Mouse (Mus musculus) heart, embryonic 11.5 days (tissue): ENCODE results near the gene Sept7. TPM values are rescaled to one million over a fixed set of nuclear protein-coding genes. Genes with fewer than 3 reads are reported as not detected.

Source experiments
- ATAC-seq: fragments of 200-750 bp; cut with Nextera tagmentation; replicated peaks from 2 replicates; pipeline ENCODE4 v1.8.0; 2017; ENCODE audit warnings: moderate library complexity; ENCODE audit not compliant: insufficient number of reproducible peaks, low FRiP score, low TSS enrichment
- H3K27ac ChIP-seq: fragments of 300-500 bp; sonication (generic); 2 replicates; pipeline ENCODE4 v1.5.1; 2014; ENCODE audit warnings: mild to moderate bottlenecking, low read depth, low read length
- H3K27me3 ChIP-seq: fragments of 300-500 bp; sonication (generic); 2 replicates; pipeline ENCODE4 v1.6.1; 2014; ENCODE audit warnings: mild to moderate bottlenecking, low read length, mixed read lengths; ENCODE audit not compliant: control insufficient read depth, insufficient read depth
- H3K36me3 ChIP-seq: fragments of 300-500 bp; sonication (generic); 2 replicates; pipeline ENCODE4 v1.6.1; 2014; ENCODE audit warnings: mild to moderate bottlenecking, low read length, moderate library complexity, mixed read lengths; ENCODE audit not compliant: control insufficient read depth, insufficient read depth
- H3K4me1 ChIP-seq: fragments of 300-500 bp; sonication (generic); 2 replicates; pipeline ENCODE4 v1.6.1; 2014; ENCODE audit warnings: low read length; ENCODE audit not compliant: control insufficient read depth, insufficient read depth
- H3K4me2 ChIP-seq: fragments of 300-500 bp; sonication (generic); 2 replicates; pipeline ENCODE4 v1.6.1; 2014; ENCODE audit warnings: mild to moderate bottlenecking, moderate library complexity
- H3K4me3 ChIP-seq: fragments of 300-500 bp; sonication (generic); 2 replicates; pipeline ENCODE4 v1.5.1; 2014; ENCODE audit warnings: low read depth, low read length
- H3K9ac ChIP-seq: fragments of 300-500 bp; sonication (generic); 2 replicates; pipeline ENCODE4 v1.6.1; 2014; ENCODE audit warnings: mild to moderate bottlenecking, low read depth, low read length, moderate library complexity
- H3K9me3 ChIP-seq: fragments of 300-500 bp; sonication (generic); replicated peaks from 2 replicates; pipeline ENCODE4 v1.6.1; 2016; ENCODE audit warnings: low read length; ENCODE audit not compliant: control insufficient read depth
- WGBS: fragments of 180-500 bp; shearing (Covaris S2); extraction: QIAGEN DNeasy Blood & Tissue Kit; methylation state at CpG from one replicate; pipeline ENCODE4 v1.1.7; 2014; ENCODE audit not compliant: insufficient replicate concordance; 5-methylcytosine and 5-hydroxymethylcytosine counted together
- polyA plus RNA-seq: library from polyadenylated mRNA; unstranded; fragments of >200 nt; fragmentation: Nextera tagmentation; extraction: Ambion mirVana; gene quantifications from 2 replicates; pipeline ENCODE4 v1.2.1, GENCODE M21; 2014

Gene Sept7
- polyA plus RNA-seq, 1 experiment from 2014 or later, result 284 TPM

GRCm38 (mm10) chr9:25327727-25328370 is 75.6 kb downstream of the Sept7 start:
- no peak for ATAC-seq
- no peaks in the 10 kb centered on the region for H3K36me3 ChIP-seq
- no peak overlapping the region for H3K4me2 ChIP-seq
- no peak overlapping the region for H3K4me3 ChIP-seq
- H3K9ac ChIP-seq, result no peak overlapping the region
- H3K4me1 ChIP-seq, result no peaks in the 10 kb centered on the region
- H3K27ac ChIP-seq, result no peak overlapping the region
- H3K27me3 ChIP-seq, result no peaks in the 10 kb centered on the region
- 73% methylated on average over 4 of the region's 4 CpGs for WGBS
- H3K9me3 ChIP-seq, result no peaks in the 10 kb centered on the region

- no peaks in the 10 kb centered on the region for H3K9me3 ChIP-seq
- no peaks in the 10 kb centered on the region for H3K36me3 ChIP-seq
- H3K27me3 ChIP-seq, result no peaks in the 10 kb centered on the region
- no peak overlapping the region for H3K9ac ChIP-seq
- no peak for ATAC-seq
- H3K4me3 ChIP-seq, result no peak overlapping the region
- no peak overlapping the region for H3K4me2 ChIP-seq
- 72% methylated on average over 11 of the region's 11 CpGs for WGBS
- no peak overlapping the region for H3K27ac ChIP-seq
- H3K4me1 ChIP-seq, result no peaks in the 10 kb centered on the region
Measured at GRCm38 (mm10) chr9:25328946-25329723, 76.9 kb downstream of the Sept7 start.

DNA sequence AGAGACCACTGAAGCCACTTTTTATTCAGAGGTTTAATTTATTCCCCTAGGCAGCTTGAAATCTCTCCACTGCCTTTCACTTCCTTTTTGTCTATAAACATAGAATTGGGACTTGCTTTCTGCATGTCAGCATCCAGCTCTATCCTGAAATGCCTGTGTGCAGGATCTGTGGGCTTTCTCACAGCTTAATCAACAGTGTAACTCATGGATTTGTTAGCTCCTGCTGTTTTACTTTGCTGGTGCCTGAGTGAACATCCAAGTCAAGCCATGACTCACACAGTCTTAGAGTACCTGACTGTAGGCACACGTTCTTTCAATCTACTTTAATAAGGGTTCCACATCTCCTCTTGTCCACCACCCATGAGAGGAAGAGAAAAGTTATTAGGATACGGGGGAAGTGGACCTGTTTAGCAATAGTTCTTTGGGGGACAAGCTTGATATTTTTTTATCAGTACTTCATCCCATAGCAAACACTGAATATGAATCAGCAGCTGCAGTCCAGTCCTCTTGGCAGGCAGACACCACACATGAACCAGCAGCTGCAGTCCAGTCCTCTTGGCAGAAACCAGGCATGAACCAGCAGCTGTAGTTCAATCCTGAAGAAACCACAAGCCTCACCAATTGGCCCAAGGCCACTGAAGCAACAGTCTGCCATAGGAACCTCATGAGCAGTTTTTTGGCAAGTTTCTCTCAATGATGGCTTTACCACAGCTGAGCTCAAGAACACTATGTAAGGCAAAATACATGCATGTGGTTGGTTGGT is 85.4 kb downstream of the Sept7 start:
- Histone ChIP-seq H3K4me1 (no peaks in the 10 kb centered on the region), H3K27me3 (no peaks in the 10 kb centered on the region), H3K9me3 (no peaks in the 10 kb centered on the region), H3K36me3 (no peaks in the 10 kb centered on the region), H3K4me2 (no peak overlapping the region), H3K9ac (no peak overlapping the region), H3K4me3 (no peak overlapping the region), H3K27ac (no peak overlapping the region)
- ATAC-seq, result no peak
- WGBS, result 80% methylated on average over 2 of the region's 2 CpGs

GRCm38 (mm10) chr9:25340412-25340811 is 88.2 kb downstream of the Sept7 start:
- no peaks in the 10 kb centered on the region for H3K36me3 ChIP-seq
- H3K9ac ChIP-seq, result no peak overlapping the region
- no peaks in the 10 kb centered on the region for H3K4me1 ChIP-seq
- no peak overlapping the region for H3K27ac ChIP-seq
- WGBS, result 55% methylated on average over 1 of the region's 1 CpGs
- ATAC-seq, result no peak
- H3K27me3 ChIP-seq, result no peaks in the 10 kb centered on the region
- H3K9me3 ChIP-seq, result no peaks in the 10 kb centered on the region
- H3K4me2 ChIP-seq, result no peak overlapping the region
- H3K4me3 ChIP-seq, result no peak overlapping the region

DNA sequence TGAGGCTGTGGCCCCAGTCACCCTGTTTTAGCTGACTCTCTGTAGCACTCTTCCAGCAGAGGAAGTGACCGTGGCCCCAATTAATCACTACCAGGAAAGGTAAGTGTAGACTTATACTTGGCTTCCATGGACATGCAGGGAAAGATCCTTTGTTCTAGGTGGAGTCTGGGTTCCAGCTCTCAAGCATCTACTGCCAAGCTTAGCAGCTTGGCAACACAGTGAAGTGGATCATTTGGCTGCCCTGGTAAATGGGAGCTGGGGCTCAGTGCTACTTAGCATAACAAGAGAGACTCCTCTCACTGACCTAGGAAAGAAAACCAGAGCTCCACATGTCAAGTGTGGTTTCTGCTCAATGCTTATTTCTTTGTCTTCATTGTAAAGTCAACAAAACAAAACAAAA is 101.5 kb downstream of the Sept7 start:
- no peaks in the 10 kb centered on the region for H3K9me3 ChIP-seq
- H3K4me1 ChIP-seq, result no peaks in the 10 kb centered on the region
- H3K4me3 ChIP-seq, result no peak overlapping the region
- no peak overlapping the region for H3K9ac ChIP-seq
- no peaks in the 10 kb centered on the region for H3K36me3 ChIP-seq
- no peak overlapping the region for H3K4me2 ChIP-seq
- H3K27me3 ChIP-seq, result no peaks in the 10 kb centered on the region
- no peak for ATAC-seq
- no peak overlapping the region for H3K27ac ChIP-seq
- WGBS, result 68% methylated on average over 1 of the region's 1 CpGs

DNA sequence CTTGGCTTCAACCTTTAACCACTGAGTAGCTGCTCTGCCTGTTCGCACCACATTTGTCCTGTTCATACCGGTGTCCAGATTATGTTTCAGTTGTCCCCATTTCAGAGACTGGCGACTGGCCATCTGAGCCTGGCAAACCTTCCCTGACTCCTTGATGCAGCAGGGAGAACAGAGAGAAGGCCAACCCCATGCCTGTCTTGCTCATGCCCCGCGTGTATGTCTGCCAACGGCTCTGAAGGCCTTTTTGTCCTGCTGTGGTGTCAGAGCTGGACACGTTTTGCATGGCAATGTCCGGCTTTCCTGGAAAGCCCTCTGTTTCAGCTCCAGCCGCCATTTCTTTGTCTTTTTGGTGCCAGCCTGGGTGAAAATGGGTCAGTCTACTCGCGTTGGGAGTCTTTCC is 103.6 kb downstream of the Sept7 start:
- Histone ChIP-seq H3K36me3 (no peaks in the 10 kb centered on the region), H3K27ac (no peak overlapping the region), H3K9ac (no peak overlapping the region), H3K9me3 (no peaks in the 10 kb centered on the region), H3K4me2 (no peak overlapping the region), H3K4me1 (no peaks in the 10 kb centered on the region), H3K4me3 (no peak overlapping the region), H3K27me3 (no peaks in the 10 kb centered on the region)
- WGBS, result 84% methylated on average over 11 of the region's 11 CpGs
- no peak for ATAC-seq

- Histone ChIP-seq H3K9me3 (no peaks in the 10 kb centered on the region), H3K9ac (no peak overlapping the region), H3K27ac (no peak overlapping the region), H3K4me2 (no peak overlapping the region), H3K27me3 (no peaks in the 10 kb centered on the region), H3K4me3 (no peak overlapping the region), H3K4me1 (no peaks in the 10 kb centered on the region), H3K36me3 (no peaks in the 10 kb centered on the region)
- 94% methylated on average over 12 of the region's 12 CpGs for WGBS
- no peak for ATAC-seq
Measured at GRCm38 (mm10) chr9:25357589-25357988, 105.3 kb downstream of the Sept7 start.

GRCm38 (mm10) chr9:25358018-25358417 is 105.8 kb downstream of the Sept7 start:
- H3K36me3 ChIP-seq, result no peaks in the 10 kb centered on the region
- 72% methylated on average over 5 of the region's 5 CpGs for WGBS

More at GRCm38 (mm10) chr9:25358018-25358417, 105.8 kb downstream of the Sept7 start:
- ATAC-seq, result no peak
- Histone ChIP-seq H3K27me3 (no peaks in the 10 kb centered on the region), H3K4me1 (no peaks in the 10 kb centered on the region), H3K27ac (no peak overlapping the region), H3K4me2 (no peak overlapping the region), H3K9ac (no peak overlapping the region), H3K4me3 (no peak overlapping the region), H3K9me3 (no peaks in the 10 kb centered on the region)
